Mouse (Mus musculus): ENCODE results near the gene Fam185a. TPM values are rescaled to one million over a fixed set of nuclear protein-coding genes. Genes with fewer than 3 reads are reported as not detected.
A peak's percentile ranks its signal among the peaks of the same experiment; 100 is the strongest.

The Fam185a gene
- polyA plus RNA-seq, 2 experiments from 2014 or later, result 2.4 to 2.6 TPM

GRCm38 (mm10) chr5:21434148-21434929 is 9.6 kb downstream of the Fam185a start:
- no peak for ATAC-seq

DNA sequence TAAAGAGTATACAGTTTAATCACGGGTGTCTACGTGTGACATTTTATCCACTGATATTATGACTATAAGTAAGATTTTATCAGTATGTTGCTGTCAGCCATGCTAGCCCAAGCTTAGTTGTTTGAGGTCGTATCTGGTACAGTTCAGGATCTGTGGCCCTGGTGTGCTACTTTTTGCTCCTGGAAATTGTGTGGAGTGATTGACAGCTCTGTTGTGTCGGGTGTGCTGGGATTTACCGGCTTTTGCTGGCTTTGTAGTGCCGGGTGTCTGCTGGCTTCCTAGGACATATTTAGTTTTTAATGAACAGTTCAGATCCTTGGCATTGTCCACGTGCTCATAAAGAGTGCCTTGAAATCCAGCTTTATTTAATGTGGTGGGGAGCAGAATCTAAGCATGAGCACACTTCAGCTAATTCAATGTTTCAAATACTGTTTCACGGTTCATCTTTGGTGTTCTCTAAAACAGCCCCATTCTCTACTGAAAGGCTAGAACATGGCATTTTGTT is 11.8 kb downstream of the Fam185a start:
- ATAC-seq, result no peak

DNA sequence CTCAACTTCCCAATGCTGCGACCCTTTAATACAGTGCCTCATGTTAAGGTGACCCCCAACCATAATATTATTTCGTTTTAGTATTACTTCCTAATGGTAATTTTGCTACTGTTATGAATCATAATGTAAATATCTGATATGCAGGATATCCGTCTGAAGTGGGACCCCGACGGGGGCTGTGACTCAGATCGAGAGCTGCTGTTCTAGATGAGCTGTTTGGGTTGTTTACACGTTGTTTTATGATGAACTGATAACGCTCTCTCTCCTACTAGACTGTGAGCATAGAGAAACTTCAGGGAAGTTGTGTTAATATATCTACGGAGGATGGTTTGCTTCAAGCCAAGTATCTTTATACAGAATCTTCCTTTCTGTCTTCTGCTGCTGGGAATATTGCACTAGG is 13.7 kb downstream of the Fam185a start:
- peak; percentile 79 for ATAC-seq

GRCm38 (mm10) chr5:21439446-21440110 is 14.8 kb downstream of the Fam185a start:
- no peak for ATAC-seq

GRCm38 (mm10) chr5:21440833-21441530 is 16.2 kb downstream of the Fam185a start:
- ATAC-seq, result no peak

DNA sequence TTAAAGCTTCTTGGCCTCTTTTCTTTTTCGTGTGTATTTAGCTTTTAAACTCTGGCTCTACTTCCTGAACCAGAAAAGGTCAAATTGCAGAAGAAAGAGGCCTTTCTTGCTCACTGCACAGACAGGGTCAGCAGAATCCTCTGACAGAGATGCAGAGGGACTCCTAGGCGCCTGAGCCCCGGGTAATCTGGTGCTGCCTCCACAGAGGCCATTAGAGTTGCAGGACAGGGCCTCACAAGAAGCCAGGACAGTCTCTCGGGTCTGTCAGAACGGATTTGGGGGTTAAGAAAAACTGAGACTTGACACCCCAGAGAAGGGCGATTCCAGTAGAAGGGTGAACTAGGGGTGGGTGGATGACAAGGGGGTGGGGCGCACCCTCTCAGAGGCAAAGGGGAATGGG is 42.6 kb downstream of the Fam185a start:
- ATAC-seq, result no peak

- ATAC-seq, result no peak
These were observed 43.3 kb downstream of the Fam185a start for GRCm38 (mm10) chr5:21468100-21468499.

DNA sequence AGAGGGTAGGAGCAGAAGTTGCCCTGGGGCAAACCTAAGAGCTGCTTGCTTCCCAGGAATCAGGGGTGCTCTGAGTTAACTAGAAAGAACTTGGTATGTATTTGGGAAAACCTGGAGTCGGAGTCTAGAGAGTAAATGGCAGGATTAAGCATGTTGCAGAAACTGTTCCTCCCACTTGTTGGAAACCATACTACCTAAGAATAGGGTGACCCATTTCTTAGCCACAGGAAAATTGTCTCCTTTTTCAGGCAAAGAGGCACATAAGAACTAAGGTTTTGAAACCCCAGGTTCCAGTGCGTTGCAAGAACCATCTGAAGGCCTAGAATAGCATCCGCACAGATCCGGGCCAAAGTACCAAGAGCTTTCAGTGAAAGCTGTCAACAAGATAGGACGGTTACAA is 53.7 kb downstream of the Fam185a start:
- no peak for ATAC-seq

DNA sequence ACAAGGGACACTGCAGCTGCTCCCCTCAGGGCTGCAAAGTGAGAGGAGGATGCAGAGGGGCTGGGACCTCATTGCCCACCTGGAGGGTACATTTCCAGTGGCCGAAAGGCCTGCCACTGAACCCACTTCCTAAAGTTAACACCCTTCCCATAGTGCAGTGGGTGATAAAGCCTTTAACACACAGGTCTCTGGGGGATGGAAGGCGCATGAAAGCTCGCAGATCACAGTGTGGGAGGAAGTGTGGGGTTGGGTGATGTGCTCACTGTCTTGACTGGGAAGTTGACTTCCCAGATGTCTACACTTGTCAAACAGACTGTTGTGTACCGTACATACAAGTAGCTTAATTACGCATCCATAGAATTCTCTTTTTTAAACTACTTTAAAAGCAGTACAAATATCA is 55.0 kb downstream of the Fam185a start:
- ATAC-seq, result no peak

DNA sequence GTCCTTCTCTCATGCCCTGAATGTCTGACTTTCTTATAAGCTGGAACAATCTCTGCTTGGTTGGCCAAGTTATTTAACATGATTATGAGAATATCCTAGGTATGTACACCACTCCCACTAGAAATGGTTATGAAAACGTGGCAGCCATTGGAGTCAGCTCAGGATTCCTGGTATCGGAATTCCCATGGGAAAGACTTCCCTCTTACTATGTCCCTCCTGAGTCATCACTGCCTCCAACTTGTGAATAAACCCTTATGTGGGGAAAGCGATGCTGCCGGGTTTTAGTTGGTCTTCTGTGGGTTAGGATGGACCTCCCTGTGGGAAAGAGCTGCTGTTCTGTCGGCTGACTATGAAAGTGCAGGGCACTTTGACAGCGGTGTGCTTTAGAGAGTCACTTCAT is 56.8 kb downstream of the Fam185a start:
- ATAC-seq, result no peak

GRCm38 (mm10) chr5:21482446-21483222 is 57.9 kb downstream of the Fam185a start:
- no peak for ATAC-seq

DNA sequence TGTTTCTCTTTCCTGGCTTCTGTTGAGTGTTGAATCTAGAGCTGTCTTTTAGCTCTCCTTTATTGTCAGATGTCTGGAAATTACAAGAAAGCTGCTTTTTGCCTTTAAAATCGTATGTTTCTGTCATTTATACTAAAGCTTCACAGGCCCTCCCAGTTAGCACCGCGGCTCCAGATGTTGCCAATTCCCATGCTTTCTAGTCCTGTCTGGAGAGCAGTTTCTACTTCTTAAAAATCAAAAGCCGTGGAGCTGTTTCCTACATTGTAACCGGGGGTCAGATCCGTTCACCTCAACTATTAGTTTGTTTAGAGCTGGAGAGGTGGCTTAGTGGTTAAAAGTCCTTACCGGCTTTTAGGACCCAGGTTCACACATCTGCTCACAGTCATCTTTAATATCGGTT is 58.5 kb downstream of the Fam185a start:
- ATAC-seq, result no peak

DNA sequence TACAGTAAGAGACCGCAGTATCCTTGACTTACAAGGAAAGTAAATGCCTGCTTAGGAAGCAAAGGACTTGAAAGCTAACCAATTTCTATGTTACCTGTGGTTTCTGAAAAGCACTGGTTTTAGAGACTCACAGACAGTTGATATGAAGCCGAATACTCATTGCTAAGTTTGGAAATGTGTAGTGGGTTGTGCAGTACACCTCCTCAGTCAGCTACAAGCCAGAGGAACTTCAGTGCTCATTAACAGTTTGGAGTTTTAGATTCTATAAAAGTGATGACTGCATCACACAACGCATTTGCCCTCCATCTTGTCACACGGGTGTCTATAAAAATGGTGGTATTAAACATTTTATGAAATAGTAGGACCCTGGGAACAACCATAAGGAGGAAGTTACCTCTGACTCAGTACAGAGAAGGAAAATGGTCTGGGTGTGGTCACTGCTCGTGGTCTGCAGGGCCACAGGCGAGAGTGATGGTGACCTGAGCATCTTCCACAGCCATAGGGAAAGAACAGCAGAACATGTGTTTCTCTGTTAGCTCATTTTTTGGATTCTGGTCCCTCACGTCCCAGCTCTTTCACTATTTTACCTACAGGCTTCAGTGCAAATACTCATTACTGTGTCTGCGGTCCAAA is 60.6 kb downstream of the Fam185a start:
- no peak for ATAC-seq

DNA sequence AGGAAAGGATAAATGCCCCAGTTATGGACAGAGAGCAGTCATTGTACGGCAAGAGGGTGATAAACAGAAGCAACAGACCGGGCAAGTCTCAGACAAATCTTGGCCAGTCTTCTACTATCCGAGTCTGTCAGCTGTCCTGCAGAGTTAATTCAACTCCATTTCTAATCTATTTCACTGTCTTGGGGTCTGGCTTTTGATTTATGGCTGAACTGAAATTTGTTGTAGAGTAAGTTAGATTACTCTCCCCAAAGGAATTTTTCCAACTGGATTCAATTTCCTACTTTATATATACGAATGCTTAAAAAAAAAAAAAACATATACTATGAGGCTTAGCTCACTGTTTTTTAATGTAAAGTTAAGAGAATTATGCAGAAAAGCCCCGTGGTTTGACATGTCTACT is 62.0 kb downstream of the Fam185a start:
- ATAC-seq, result no peak

DNA sequence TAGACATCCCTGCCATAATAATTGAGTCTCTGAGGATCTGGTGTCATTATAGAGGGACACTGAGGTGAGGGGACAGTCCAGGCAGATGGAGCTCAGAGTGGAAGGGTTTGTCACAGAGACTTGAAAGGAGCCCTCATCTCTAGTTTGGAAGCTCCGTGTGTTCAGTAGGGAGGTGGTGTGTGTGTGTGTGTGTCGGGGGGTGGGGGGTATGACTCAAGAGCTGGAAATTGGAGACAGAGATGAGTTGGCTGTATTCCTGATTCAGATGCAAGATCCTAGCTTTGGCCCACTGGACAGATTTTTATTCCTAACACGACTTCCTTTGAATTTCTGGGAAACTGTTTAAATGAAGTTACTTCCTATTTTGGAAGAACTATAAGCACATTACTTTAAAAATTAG is 62.5 kb downstream of the Fam185a start:
- no peak for ATAC-seq

GRCm38 (mm10) chr5:21487716-21488115 is 63.0 kb downstream of the Fam185a start:
- no peak for ATAC-seq

GRCm38 (mm10) chr5:21488506-21488905 is 63.7 kb downstream of the Fam185a start:
- no peak for ATAC-seq

- no peak for ATAC-seq
These were observed 64.4 kb downstream of the Fam185a start for GRCm38 (mm10) chr5:21489135-21489534.

- ATAC-seq, result no peak
These were observed 66.7 kb downstream of the Fam185a start for GRCm38 (mm10) chr5:21491469-21491868.

- ATAC-seq, result no peak
These were observed 67.5 kb downstream of the Fam185a start for GRCm38 (mm10) chr5:21492213-21492612.

DNA sequence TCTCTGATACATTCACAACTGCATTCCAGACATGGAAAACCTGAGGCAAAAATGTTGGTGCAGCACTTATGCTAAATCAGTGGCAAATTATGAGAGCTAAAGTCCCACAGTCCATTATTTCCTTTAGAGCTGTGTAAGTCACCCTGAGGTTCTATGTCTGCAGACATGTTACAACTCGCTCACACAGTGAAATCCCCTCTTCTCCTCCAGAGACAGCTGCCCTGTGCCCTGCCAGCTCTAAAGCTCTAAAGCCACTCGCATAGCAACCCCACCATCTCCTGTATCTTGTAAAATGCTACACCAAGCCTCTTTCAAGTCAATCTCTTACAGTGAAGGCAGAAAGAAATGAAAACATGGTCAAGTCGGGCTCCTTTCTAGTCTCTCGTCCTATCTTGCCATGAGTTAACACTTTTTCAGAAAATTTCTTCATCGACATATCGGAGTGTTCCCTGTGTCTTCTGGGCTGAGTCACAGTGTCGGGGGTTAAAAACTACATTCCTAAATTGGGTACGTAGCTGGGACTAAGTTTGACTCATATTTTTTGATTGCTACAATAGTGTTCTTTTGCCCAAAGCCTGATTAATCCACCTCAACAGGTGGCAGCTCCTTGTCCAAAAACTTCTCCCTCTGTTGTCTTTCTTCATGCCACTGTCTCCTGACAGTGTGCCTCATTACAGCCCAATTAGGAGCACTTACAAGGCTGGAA is 68.7 kb downstream of the Fam185a start:
- ATAC-seq, result no peak

- ATAC-seq, result no peak
These were observed 70.0 kb downstream of the Fam185a start for GRCm38 (mm10) chr5:21494781-21495180.
